Comparison of ENCODE assay signal across 26 mouse cellular contexts in genomic region chr14:12069707-12070106, GRCm38 (mm10).
"Had no signal": no experiment of that assay in that cellular context is flagged by ENCODE, and none has a peak within 500 bp of the region (broad histone marks: within the 10 kb centered on the region; RNA-seq: fewer than 3 reads in every experiment).

No protein-coding gene starts in this region.

- H3K27me3 ChIP-seq: heart, embryonic 12.5 days; hindbrain, embryonic 12.5 days; intestine, embryonic 15.5 days; limb, embryonic 12.5 days; liver, embryonic 13.5 days; liver, embryonic 15.5 days had no signal

- H3K9me3 ChIP-seq: heart, embryonic 12.5 days; hindbrain, embryonic 10.5 days; hindbrain, embryonic 12.5 days; intestine, embryonic 15.5 days; limb, embryonic 10.5 days; limb, embryonic 12.5 days; liver, embryonic 13.5 days; liver, embryonic 15.5 days had no signal

- ATAC-seq: hindbrain, embryonic 16.5 days; inflammation-experienced regulatory T-cells, adult 6 months; intestine, embryonic 15.5 days; intestine, postnatal 0 days had no signal

- DNase-seq: gastrocnemius, adult 2 months; gastrocnemius, postnatal 10 days; gastrocnemius, postnatal 25 days; heart, postnatal 14 days; heart, postnatal 4 days; kidney, adult 18-20 months; kidney, adult 8-10 months; kidney, postnatal 10 days; kidney, postnatal 25 days; kidney, postnatal 4 days; liver; liver, embryonic 13.5 days had no signal

- H3K4me1 ChIP-seq: heart, embryonic 12.5 days; hindbrain, embryonic 12.5 days; intestine, embryonic 15.5 days; liver, embryonic 13.5 days; liver, embryonic 15.5 days had no signal

- H3K36me3 ChIP-seq: heart, embryonic 12.5 days; hindbrain, embryonic 10.5 days; hindbrain, embryonic 12.5 days; intestine, embryonic 15.5 days; limb, embryonic 10.5 days; limb, embryonic 12.5 days; liver, embryonic 13.5 days; liver, embryonic 15.5 days had no signal

- H3K27ac ChIP-seq: heart, adult 2 months; hindbrain, embryonic 10.5 days; hindbrain, embryonic 12.5 days; hindbrain, embryonic 14.5 days; intestine, embryonic 15.5 days; left cerebral cortex, adult 2 months; limb, embryonic 10.5 days; liver, embryonic 13.5 days; liver, embryonic 15.5 days had no signal

- H3K4me3 ChIP-seq: gastrocnemius, adult 2 months; heart, adult 2 months; heart, embryonic 12.5 days; hindbrain, embryonic 10.5 days; hindbrain, embryonic 12.5 days; intestine, embryonic 15.5 days; layer of hippocampus, adult 2 months; left cerebral cortex, adult 2 months; limb, embryonic 10.5 days; limb, embryonic 12.5 days; liver, embryonic 13.5 days; liver, embryonic 15.5 days had no signal
